Mouse (Mus musculus): ENCODE data around the gene Bcl11a. TPM values are rescaled to one million over a fixed set of nuclear protein-coding genes. Genes with fewer than 3 reads are reported as not detected.

Gene Bcl11a
- total RNA-seq, 2 experiments from 2014 or later, result not detected

DNA sequence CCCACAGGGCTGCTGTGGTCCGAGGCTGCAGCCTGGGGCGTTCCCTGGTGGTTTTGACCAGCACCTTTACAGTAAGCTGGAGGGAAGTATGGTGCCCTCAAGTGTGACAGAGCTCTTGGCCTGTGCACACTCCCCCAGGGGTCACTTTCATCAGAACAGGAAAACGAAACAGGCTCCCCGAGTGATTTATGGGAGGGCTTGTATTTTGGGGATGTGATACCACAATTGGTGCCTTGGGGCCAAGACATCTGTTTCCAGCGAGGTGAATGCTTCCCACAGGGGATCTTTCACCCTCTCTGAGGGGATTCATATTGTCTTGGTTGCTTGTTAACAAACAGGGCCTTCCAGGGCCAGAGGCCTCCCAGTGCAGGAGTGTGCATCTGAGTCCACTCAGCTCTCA, 122.5 kb downstream of the Bcl11a start:
- H3K27ac ChIP-seq, result no peak overlapping the region
- no peak overlapping the region for H3K4me3 ChIP-seq
- no peak for DNase-seq
- intact Hi-C loops (cut with DNase I), result no loop called here
- no peak for TF ChIP-seq CTCF (IDR thresholded peaks at IDR 0.05)

- DNase-seq, result no peak
- no peak for TF ChIP-seq CTCF (IDR thresholded peaks at IDR 0.05)
- H3K4me3 ChIP-seq, result no peak overlapping the region
- intact Hi-C loops (cut with DNase I), result no loop called here
- no peak overlapping the region for H3K27ac ChIP-seq
Measured at GRCm38 (mm10) chr11:24201223-24201622, 123.4 kb downstream of the Bcl11a start.

DNA sequence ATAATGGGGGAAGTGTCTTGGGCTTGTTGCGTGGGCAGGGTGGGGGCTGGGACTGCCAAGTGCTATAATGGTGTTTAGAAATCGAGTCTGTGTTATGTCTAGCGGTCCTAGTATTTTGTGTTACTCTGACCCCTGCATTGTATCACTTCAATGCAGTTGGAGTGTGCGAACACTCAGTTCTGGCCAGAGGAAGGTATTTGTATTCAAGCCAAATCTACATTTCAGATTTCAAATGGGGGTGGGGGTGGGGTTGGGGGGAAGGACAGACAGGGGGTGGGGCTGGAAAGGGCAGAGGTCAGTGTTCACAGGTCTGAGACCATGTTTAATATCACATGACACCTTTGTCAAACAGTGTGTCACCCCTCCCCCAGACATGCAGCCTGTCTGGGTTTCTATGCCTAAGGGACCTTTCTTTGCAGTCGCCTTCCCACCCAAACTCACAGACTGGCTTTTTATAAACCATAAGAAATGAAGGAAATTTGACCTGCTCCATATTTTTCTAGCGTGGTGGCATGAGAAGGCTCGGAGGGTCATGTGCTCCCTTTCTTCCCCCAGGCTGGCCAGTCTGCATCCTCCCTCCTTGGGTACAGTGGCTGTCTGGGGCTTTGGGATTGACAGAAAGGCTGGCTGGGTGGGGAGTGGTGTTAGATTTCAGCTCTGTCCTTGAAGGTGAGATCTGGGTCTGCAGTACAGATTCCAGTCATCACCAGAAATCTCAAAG, 124.9 kb downstream of the Bcl11a start:
- no peak for DNase-seq
- H3K27ac ChIP-seq, result no peak overlapping the region

DNA sequence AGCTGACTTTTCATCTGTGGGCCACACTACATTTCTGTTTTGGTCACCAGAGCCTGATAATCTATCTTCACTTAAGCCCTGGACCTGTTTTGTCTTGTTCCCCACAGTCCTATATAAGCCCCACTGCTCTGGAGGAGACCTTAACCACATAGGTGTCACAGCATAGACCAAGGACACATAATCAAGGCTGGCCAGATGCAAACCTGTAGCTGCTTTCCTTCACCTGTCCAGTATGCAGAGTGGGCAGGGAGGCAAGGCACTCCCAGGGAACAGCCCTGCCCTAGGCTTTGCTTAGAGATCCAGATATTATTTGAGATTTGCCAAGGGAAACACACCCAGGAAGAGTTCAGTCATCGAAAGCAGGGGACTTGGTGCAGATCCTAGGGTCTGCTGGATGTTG, 125.6 kb downstream of the Bcl11a start:
- no peak for TF ChIP-seq CTCF (IDR thresholded peaks at IDR 0.05)
- intact Hi-C loops (cut with DNase I), result no loop called here
- no peak for DNase-seq
- Histone ChIP-seq H3K27ac (no peak overlapping the region), H3K4me3 (no peak overlapping the region)

More for the DNA sequence above, 124.9 kb downstream of the Bcl11a start:
- intact Hi-C loops (cut with DNase I), result no loop called here
- H3K4me3 ChIP-seq, result no peak overlapping the region
- no peak for TF ChIP-seq CTCF (IDR thresholded peaks at IDR 0.05)

GRCm38 (mm10) chr11:24208951-24209351, 131.1 kb downstream of the Bcl11a start:
- intact Hi-C loops (cut with DNase I), result no loop called here
- TF ChIP-seq CTCF (IDR thresholded peaks at IDR 0.05), result no peak
- DNase-seq, result no peak
- Histone ChIP-seq H3K4me3 (no peak overlapping the region), H3K27ac (no peak overlapping the region)

GRCm38 (mm10) chr11:24214509-24215134, 136.8 kb downstream of the Bcl11a start:
- DNase-seq, result no peak
- Histone ChIP-seq H3K4me3 (no peak overlapping the region), H3K27ac (no peak overlapping the region)
- intact Hi-C loops (cut with DNase I), result no loop called here
- no peak for TF ChIP-seq CTCF (IDR thresholded peaks at IDR 0.05)

- no peak for DNase-seq
- Histone ChIP-seq H3K4me3 (no peak overlapping the region), H3K27ac (no peak overlapping the region)
- no peak for TF ChIP-seq CTCF (IDR thresholded peaks at IDR 0.05)
- intact Hi-C loops (cut with DNase I), result no loop called here
Measured at GRCm38 (mm10) chr11:24217741-24218333, 140.0 kb downstream of the Bcl11a start.

DNA sequence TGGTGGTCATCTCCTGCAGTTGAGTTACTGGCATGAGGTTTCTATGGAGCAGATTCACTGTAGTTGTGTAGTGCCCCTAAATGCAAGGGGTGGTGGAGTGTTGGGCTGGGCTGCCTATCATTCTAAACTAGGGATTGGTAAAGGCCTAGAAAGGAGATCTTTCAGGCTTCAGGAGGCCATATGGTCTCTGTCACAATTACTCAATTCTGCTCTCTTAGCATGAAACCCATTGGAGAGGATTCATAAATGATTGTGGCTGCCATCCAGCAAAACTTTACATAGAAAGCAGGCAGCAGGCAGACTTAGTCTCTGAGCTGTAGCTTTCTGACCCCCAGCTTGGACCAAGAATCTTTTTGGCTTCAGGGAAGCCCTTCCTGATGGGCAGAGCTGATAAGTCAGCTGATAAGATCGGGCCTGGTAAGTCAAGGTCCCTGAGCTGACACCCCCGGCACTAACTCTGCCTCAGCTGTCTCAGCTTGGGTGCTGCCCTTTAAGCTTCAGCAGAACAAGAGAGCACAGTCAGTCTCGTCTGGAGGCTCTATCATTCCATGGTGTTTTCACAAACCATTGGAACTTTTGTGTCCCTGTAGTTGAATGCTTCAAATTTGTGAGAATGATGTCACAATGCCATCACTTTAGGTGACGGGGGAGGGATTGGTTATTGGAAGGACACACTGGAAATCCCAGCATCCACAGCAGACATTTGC, 143.9 kb downstream of the Bcl11a start:
- intact Hi-C loops (cut with DNase I), result no loop called here
- no peak for TF ChIP-seq CTCF (IDR thresholded peaks at IDR 0.05)
- no peak for DNase-seq
- Histone ChIP-seq H3K4me3 (no peak overlapping the region), H3K27ac (no peak overlapping the region)

Other genes starting within 250 kb of the Bcl11a start
- 1 to 10 TPM; 4.7 TPM for gene Papolg, start 182.8 kb upstream of the Bcl11a start, total RNA-seq (2021)
- not detected for gene A830031A19Rik, start 3.0 kb upstream of the Bcl11a start, total RNA-seq (2021)